Mouse (Mus musculus): ENCODE data around the gene Otop2. TPM values are rescaled to one million over a fixed set of nuclear protein-coding genes. Genes with fewer than 3 reads are reported as not detected.

Gene Otop2
- total RNA-seq, 2 experiments from 2014 or later, result not detected

DNA sequence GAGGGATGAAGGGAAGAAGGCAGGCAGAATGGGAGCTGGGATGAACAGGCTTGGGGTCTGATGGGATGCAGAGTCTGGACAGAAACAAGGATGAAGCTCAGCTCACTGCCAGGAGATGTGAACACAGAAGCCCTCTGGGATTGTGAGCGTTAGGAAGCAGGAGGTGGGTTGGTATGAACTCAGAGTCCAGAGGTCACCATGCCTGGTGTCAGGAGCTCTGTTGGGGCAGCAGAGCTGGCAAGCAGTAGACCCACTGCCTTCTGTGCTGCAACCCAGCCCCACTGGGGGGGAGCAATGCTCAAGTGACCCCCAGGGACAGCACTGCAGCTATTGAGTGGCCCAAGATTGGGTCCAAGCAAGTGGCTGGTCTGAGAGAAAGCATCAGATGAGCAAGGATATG lies 30.9 kb downstream of the Otop2 start:
- intact Hi-C loops (cut with DNase I), result no loop called here
- no peak for DNase-seq

DNA sequence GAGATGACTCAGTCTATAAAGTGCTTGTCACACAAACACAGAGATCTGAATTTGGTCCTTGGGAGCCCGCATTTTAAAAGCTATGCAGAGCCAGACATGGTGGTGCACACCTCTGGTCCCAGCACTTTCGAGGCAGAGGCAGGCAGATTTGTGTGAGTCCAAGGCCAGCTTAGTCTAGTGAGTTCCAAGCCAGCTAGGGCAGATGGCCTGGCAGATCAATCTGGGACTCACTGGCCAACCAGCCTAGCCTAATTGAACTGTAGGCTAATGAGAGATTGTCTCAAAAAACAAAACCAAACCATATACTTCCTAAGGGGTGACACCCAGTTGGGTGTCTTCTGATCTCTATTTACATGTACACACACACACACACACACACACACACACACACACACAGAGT lies 34.3 kb downstream of the Otop2 start:
- intact Hi-C loops (cut with DNase I), result no loop called here
- DNase-seq, result no peak

GRCm38 (mm10) chr11:115341866-115342265 lies 34.9 kb downstream of the Otop2 start:
- intact Hi-C loops (cut with DNase I), result no loop called here
- DNase-seq, result no peak

DNA sequence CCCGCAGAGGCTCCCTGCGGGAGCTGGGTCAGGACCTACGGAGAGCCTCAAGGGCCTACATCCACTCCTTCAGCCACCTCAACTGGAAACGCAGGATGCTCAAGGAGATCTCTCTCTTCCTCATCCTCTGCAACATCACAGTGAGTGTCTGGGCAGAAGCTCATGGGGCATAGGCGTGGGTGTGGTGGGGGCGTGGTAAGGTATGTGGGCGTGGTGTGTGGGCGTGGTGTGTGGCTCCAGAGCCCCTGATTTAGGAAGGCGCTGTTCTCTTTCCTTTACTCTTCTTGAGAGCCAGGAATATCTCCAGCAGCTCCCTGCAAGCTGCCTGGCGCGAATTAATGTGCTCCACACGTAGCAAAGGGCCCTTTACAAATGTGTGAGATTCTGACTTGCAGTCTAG lies 38.0 kb downstream of the Otop2 start:
- intact Hi-C loops (cut with DNase I), result no loop called here
- no peak for DNase-seq

DNA sequence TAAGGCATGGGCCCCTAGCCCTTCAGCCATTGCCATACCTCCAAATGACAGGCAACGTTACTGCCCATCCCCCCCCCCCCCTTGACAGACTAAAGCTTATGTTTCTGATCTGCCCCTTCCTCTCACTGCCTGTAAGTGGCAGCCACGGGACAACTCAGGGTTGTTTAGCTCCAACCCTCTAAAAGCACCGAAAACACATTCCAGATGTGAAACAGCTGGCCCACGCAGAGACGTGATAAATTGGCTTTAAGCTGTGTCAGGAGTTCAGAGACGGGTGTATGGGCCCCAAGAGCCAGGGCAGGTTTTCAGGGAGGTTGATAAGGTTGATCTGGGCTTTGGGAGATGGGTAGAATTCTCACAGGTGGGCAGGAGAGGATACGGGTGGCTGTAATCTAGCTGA lies 38.6 kb downstream of the Otop2 start:
- intact Hi-C loops (cut with DNase I), result no loop called here
- no peak for DNase-seq

GRCm38 (mm10) chr11:115348681-115349248 lies 41.8 kb downstream of the Otop2 start:
- DNase-seq, result no peak
- intact Hi-C loops (cut with DNase I), result no loop called here

GRCm38 (mm10) chr11:115349976-115350375 lies 43.0 kb downstream of the Otop2 start:
- intact Hi-C loops (cut with DNase I), result loop anchor here (5.0 kb wide), 1 partner anchor 38 kb away; no protein-coding TSS in a partner anchor
- DNase-seq, result no peak

GRCm38 (mm10) chr11:115353375-115353774 lies 46.4 kb downstream of the Otop2 start:
- no peak for DNase-seq
- intact Hi-C loops (cut with DNase I), result loop anchor here (5.0 kb wide), 1 partner anchor 41 kb away; no protein-coding TSS in a partner anchor

GRCm38 (mm10) chr11:115354183-115354582 lies 47.2 kb downstream of the Otop2 start:
- intact Hi-C loops (cut with DNase I), result loop anchor here (1.0 to 5.0 kb wide), 3 partner anchors 32 to 151 kb away; partner anchors contain the start of gene Ush1g
- DNase-seq, result peak; percentile 70 to 82

DNA sequence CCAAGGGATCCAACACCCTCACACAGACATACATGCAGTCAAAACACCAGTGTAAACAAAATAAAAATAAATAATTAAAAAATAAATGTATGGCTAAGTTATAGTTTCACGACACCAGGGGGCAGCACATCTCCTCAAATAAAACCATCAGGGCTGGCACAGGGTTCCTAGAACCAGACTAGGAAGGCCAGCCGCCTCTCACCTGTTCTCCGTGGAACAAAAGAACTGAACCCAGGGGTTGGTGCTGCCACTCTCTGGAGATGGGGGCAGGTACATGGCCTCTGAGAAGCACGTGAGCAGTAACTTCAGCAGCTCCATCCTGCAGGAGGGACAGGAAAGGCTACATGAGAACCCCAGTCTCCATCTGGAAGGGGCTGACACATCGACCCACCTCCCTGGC lies 51.5 kb downstream of the Otop2 start:
- peak; percentile 81 to 84 for DNase-seq
- intact Hi-C loops (cut with DNase I), result loop anchor here (2.0 kb wide), 2 partner anchors 24 to 54 kb away; no protein-coding TSS in a partner anchor

DNA sequence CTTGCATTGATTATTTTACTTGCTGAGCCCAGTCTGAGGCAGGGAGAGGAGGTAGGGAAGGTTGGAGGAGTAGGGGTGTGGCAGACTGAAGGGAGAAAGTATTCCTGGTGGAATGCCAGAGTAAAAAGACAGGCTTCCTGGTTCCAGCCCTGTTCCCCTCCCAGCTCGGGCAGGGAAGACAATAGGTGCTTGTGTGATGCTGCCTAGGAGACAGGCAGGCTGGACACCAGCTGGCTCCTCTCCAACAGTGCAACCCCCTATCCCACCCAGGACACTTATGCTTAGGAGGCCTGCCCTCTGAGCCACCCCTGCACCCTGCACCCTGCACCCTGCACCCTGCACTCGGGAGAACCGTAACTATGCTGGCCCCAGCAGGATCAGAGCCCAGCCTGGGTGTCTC lies 52.3 kb downstream of the Otop2 start:
- intact Hi-C loops (cut with DNase I), result loop anchor here (1.0 to 2.0 kb wide), 3 partner anchors 24 to 115 kb away; no protein-coding TSS in a partner anchor
- DNase-seq, result no peak

- intact Hi-C loops (cut with DNase I), result loop anchor here (1.0 to 2.0 kb wide), 3 partner anchors 23 to 115 kb away; no protein-coding TSS in a partner anchor
- no peak for DNase-seq
These were observed 52.8 kb downstream of the Otop2 start for GRCm38 (mm10) chr11:115359726-115360125.

GRCm38 (mm10) chr11:115364136-115364535 lies 57.2 kb downstream of the Otop2 start:
- intact Hi-C loops (cut with DNase I), result no loop called here
- DNase-seq, result no peak

DNA sequence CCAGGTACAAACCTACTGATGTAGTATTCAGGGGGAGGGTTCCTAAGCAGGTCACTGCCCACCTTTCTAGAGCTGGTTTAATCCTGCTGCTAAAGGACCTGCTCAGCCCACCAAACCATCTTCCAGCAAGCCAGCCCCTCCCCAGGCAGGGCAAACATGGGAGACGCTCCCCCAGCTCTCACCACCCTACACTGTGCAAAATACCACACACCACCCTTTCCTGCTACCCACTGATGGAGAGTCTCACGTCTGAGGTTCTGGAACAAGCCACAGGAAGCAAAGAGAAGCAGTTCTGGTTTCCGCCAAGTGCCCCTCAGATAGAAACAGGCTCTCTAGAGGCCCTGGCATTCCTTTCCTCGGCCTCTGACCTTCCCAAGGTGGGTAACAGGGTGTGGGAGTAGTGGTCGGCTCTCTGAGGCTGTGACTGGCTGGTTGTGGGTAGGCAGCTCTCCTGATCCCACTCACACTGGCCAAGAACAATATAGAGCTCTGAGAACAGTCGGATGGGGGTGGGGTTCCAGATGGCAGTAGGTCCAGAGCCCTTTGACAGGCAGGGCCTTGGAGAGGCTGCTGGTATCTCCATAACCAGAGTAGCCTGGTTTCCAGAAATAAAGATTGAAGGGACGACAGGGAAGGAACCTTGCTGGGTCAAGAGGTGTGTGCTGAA lies 59.2 kb downstream of the Otop2 start:
- intact Hi-C loops (cut with DNase I), result no loop called here
- peak in 1 of 2 experiments; percentile 25 for DNase-seq

- DNase-seq, result peak in 1 of 2 experiments; percentile 9
- intact Hi-C loops (cut with DNase I), result no loop called here
These were observed 59.9 kb downstream of the Otop2 start for GRCm38 (mm10) chr11:115366706-115367394.

GRCm38 (mm10) chr11:115367395-115367944 lies 60.5 kb downstream of the Otop2 start, which contains the start of gene Hid1:
TSS of gene Hid1 (minus strand) at chr11:115367756.
- DNase-seq, result peak; percentile 77 to 79
- intact Hi-C loops (cut with DNase I), result no loop called here

DNA sequence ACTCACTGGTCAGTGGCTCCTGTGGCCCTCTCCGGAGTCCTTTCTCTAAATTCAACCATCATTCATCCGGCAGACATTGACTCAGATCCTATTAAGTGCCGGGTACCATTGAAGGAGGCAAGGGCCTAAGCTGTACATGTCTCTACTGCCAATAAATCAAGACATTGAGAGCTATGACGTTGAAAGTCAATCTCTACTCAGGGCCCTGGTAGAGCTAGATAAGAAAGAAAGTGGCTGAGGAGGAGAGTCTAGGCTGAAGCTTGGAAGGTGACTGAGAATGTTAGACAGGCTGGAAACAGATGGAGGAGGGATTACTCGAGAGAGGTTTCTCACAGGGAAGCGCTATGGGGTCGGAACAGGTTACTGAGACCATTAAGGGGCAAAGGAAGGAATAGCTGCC lies 63.4 kb downstream of the Otop2 start:
- intact Hi-C loops (cut with DNase I), result loop anchor here (5.0 kb wide), 1 partner anchor 42 kb away; no protein-coding TSS in a partner anchor
- no peak for DNase-seq

DNA sequence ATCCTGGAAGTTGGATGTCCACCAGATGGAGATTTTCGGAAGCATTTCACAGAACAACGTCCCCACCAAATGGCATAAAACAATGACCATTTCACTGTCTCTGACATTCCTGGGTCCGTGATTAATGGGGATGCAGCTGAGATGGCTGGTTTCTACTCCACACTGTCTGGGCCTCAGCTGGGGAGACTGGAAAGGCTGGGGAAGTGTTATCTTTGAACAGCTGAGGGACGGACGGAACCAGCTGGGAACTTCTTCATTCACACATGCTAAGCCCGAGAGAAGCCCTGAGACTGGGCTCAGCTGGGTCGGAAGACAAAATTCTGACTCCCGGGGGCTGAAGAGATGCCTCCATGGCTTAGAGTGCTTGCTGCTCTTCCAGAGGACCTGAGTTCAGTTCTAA lies 64.4 kb downstream of the Otop2 start:
- peak; percentile 41 for DNase-seq
- intact Hi-C loops (cut with DNase I), result loop anchor here (5.0 kb wide), 1 partner anchor 41 kb away; no protein-coding TSS in a partner anchor

GRCm38 (mm10) chr11:115372015-115372414 lies 65.1 kb downstream of the Otop2 start:
- intact Hi-C loops (cut with DNase I), result loop anchor here (5.0 kb wide), 1 partner anchor 40 kb away; no protein-coding TSS in a partner anchor
- no peak for DNase-seq

DNA sequence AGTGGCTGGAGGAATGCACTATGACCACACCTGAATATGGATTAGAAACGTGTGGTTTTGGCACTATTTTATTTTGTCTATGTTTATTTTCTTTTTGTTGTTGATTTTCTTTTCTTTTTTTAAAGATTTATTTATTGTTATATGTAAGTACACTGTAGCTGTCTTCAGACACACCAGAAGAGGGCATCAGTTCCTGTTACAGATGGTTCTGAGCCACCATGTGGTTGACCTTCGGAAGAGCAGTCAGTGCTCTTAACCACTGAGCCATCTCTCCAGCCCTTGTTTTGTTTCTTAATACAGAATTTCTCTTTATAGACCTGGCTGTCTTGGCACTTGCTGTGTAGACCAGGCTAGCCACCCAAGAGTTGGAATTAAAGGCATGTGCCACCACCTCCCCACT lies 65.8 kb downstream of the Otop2 start:
- intact Hi-C loops (cut with DNase I), result loop anchor here (5.0 kb wide), 1 partner anchor 40 kb away; no protein-coding TSS in a partner anchor
- no peak for DNase-seq
